Mouse (Mus musculus) urinary bladder, postnatal 25 days (tissue): Measurements from ENCODE around the gene Cdkl4.
"Not testable (repeated sequence)": the region's sequence is repeated elsewhere in the genome, so short reads cannot be mapped to it uniquely, and the experiment has no call there.

ENCODE experiments used
- DNase-seq: peaks from one replicate; pipeline ENCODE4 v3.0.0; 2022; ENCODE audit warnings: low spot score

The Cdkl4 gene

GRCm38 (mm10) chr17:80563762-80564610 lies 13.6 kb downstream of the Cdkl4 start:
- not testable (repeated sequence) for DNase-seq

GRCm38 (mm10) chr17:80562792-80563191 lies 14.8 kb downstream of the Cdkl4 start:
- no peak for DNase-seq

- peak; percentile 76 for DNase-seq
Observed at GRCm38 (mm10) chr17:80560669-80561401, 16.8 kb downstream of the Cdkl4 start.

DNA sequence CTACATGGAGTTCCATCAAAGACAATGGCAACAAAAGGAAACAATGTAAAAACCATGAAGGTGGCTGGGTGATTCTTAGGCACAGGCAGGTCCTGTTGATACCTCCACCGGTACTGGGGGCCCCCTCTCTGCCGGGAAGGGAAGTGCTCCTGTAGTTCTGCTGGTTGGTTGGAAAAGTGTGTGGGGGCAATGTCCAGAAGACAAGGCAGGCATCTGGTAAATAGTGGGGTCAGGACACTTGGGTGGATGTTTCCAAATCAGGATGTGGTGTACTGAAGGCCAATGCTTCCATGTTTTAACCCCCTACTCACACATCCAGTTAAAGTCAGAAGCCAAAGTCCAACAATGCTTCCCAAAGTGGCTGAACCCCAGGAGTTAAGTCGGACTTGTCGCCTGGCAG lies 17.9 kb downstream of the Cdkl4 start:
- DNase-seq: no peak

DNA sequence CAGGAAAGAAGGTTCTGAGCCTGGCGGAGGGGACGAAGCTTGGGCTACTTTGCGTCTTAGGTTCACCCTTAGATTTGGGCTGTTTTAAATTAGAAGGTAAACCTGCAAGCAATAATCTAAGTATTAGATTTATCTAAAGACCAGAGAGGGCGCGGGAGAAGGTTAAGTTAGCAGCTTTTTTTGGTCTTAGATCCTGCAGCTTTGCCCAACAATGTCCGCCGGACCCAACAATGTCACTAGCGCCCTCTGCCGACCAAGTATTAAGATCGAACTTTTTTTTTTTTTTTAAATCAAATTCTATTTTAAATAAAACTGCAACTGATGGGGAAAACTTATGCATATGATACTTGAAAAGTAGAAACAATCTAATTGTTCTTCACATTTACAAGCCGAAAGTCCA lies 18.6 kb downstream of the Cdkl4 start:
- DNase-seq: peak; percentile 52

DNA sequence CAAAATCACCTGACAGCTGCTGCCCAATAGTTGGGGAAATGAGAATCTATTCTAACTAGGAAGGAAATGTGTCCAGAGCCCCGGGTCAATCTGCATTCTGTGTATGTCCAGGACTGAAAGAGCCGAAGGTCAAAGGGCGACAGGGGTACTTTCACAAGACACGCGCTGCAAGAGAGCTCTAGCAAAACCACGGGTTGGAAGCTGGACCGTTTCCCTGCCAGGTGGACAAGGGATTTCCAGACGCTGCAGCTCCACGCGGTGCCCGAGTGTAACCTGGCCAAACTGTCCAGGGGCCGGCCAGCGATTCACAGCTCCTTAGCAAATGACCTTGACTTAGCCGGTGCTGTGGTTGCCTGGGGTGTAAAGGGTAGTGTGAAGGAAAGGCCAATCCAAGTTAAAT lies 19.0 kb downstream of the Cdkl4 start:
- no peak for DNase-seq

DNA sequence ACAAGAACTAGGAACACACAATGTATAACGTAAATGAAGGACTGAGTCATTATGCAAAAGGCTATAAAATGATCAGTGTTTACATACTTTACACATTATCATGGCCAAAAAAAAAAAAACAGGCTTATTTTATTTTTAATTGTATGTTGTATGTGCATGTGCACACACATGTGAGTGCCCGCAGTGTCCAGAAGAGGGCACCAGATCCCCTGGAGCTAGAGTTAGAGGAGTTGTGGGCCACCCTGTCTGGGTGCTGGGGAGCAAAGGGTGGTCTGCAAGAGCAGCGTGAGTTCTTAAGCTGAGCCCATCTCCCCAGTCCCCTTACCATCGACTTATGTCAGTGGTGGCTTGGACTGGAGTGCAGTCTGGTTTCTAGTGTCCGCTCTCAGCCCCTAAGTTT lies 20.2 kb downstream of the Cdkl4 start:
- DNase-seq: no peak

DNA sequence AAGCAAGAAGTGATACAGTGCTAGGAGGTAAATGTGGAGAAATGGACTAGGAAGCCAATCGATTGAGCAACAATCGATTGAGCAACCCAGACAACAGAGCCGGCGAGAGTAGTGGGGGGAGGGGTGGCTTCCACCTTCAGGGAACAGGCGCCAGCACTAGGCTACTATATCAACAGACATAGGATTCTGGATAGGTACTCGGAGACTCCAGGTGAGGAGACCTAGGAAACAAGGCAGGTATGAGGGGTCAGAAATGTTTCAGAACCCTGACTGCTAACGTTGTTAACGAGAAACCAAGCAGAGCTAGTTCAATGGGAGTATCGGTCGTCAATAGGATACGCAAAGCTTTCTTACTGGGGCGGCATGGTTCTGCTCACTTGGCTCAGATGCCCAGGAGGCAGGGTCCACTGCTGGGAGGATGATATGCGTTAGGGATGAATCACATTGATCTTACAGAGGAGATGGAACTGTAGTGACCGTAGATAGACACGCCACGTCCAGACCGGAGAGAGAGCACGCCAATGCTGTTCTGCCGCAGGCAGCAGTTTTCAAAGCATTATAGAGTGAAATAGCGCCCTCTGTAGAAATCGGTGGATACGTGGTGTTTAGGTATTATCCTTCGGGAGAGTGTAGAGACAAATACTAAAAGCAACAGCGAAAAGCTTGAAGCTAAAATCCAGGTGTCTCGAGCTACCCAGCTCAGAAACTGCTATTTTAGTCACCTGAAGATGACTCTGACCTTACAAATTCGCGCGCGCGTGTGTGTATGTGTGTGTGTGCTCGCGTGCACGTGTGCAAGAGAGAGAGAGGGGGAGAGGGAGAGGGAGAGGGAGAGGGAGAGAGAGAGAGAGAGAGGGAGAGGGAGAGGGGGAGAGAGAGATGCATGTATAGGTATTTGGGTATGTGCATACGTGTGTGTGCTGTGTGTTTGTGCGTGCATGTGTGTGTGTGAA lies 24.0 kb downstream of the Cdkl4 start:
- peak; percentile 73 for DNase-seq

- DNase-seq: no peak
Observed at GRCm38 (mm10) chr17:80552653-80553052, 25.0 kb downstream of the Cdkl4 start.

DNA sequence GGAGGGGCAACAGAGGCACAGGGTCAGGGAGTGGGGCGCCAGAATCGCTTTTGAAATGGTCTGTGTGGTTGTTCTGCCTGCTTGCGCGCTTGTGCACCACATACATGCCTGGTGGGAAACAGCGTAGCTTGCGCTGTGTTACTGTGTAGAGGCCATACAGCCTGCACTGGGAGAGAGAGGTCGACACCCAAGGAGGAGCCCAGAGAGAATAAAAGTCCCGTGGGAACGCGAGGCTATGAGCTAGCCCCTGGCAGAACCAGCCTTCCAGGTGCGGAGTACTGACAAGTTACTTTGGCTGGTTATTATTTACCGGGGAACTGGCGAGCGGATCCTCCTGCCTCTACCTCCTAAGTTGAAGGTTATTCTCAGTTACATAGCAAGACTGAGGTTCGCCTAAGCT lies 26.6 kb downstream of the Cdkl4 start:
- no peak for DNase-seq

DNA sequence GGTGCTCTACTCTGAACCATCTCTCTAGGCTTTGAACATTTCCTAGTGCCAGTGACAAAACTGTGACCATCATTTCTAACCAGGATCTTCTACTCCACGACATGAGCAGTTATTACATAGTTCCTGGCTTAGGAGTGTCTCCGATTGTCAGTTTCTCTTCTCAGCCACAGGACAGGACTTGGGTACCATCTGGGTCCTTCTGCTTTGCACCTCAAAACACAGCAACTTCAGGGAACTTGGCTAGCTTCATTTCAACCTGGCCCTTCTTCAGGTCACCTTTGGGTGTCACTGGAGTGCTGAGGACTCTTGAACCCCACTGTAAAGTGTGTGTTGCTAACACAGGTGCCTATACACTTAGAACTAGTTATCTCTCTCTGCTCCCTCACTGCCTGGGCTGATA lies 30.8 kb downstream of the Cdkl4 start:
- no peak for DNase-seq

GRCm38 (mm10) chr17:80546227-80546626 lies 31.4 kb downstream of the Cdkl4 start:
- DNase-seq: no peak

- DNase-seq: no peak
Observed at GRCm38 (mm10) chr17:80543646-80544045, 34.0 kb downstream of the Cdkl4 start.

- no peak for DNase-seq
Observed at GRCm38 (mm10) chr17:80537136-80537535, 40.5 kb downstream of the Cdkl4 start.

DNA sequence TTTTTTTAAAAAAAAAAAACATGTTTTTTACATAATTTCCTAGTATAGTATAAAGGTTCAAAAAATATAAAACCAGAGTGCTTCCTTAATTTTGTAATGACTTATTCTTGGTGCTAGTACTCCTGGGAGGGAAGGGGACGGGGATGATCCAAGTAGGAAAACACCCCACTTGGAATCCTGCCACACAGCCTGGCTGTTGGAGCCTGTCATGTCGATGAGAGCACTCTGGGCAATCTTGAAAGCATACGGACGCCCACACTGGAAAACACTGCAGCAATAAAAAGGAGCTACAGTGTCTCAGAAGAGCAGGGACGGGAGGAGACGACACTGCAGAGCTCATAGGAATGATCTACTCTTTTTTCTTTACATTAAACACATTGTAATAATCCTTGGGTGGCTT lies 42.0 kb downstream of the Cdkl4 start:
- no peak for DNase-seq

- DNase-seq: not testable (repeated sequence)
Observed at GRCm38 (mm10) chr17:80531351-80531750, 46.3 kb downstream of the Cdkl4 start.

DNA sequence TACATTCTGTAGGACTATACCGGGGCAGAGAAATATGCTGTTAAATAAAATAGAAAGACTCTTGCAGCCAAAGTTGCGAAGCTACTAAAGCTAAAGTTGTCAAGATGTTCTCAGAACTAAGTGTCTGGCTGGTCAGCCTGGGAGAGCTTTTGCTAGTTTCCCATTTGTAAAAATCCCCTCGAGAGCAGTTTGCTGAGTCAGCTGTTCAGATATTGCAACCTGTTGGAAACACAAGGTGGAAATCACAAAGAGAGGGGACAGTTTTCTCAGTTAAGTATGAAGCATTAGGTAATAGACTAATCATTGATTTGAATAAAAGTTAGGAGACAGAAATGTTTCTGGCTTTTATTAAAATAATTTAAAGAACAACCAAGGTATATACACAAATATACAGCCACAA lies 54.4 kb downstream of the Cdkl4 start:
- DNase-seq: no peak

- no peak for DNase-seq
Observed at GRCm38 (mm10) chr17:80522229-80522556, 55.4 kb downstream of the Cdkl4 start.

DNA sequence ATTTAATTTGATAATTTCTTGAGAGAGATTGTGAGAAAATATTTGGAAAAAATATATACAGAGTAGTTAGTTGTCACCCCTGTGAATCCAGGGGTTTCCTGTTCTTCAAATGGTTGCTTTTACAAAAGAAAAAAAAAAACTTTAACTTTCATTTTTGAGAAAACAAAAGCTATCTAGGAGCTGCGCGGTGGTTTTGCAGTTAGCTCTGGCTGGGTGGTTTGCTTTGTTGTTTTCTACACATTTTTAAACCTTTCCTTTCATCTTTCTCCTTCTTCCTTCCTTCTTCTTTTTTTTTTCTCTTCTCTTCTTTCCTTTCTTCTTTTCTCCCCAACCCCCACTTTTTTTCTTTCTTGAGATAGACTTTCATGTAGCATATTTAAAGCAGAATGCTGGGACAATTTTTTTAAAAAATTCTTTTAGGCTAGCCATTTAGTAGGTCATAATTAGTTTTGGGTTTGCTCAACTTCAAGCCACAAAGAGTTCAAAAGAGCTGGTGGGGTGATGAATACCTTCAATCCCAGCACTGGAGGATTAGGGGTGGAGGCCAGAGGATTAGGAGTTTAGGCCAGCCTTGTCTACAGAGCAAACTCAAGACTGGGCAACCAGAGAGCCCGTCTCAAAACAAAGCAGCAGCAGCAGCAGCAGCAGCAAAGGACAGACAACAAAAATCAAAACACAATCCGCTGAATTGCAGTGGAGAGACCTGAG lies 55.9 kb downstream of the Cdkl4 start:
- no peak for DNase-seq

- DNase-seq: no peak
Observed at GRCm38 (mm10) chr17:80520537-80520936, 57.1 kb downstream of the Cdkl4 start.

- DNase-seq: no peak
Observed at GRCm38 (mm10) chr17:80518811-80519210, 58.8 kb downstream of the Cdkl4 start.

- DNase-seq: no peak
Observed at GRCm38 (mm10) chr17:80517244-80517643, 60.4 kb downstream of the Cdkl4 start.
